Mouse (Mus musculus) frontal cortex, adult (tissue): Measurements from ENCODE around the gene Plscr3.
A peak's percentile ranks its signal among the peaks of the same experiment; 100 is the strongest.

ENCODE experiments used
- ATAC-seq: cut with Nextera tagmentation; 2 replicates; pipeline ENCODE4 v1.9.2; 2017; ENCODE audit warnings: mild to moderate bottlenecking, moderate library complexity, mixed read lengths; ENCODE audit not compliant: low TSS enrichment

Plscr3 gene

DNA sequence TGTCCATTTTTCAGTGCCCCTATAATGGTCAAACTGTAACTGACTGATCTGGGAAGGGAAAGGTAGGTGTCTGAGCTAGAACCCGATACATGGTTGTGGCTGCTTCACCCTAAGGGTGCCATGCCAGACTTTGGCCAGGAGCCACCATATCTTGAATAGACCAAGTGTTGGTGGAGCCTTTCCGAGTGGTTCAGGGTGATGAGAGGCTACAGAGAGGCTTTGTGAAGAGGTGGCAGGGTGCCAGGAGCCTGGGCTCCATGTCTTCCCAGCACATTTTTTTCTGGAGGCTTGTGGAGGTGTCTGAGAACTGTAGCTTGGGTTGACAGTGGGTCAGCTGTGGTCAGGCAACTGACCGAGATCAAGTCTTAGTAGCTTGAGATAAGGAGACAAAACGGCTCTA, 45.3 kb downstream of the Plscr3 start:
- no peak for ATAC-seq

DNA sequence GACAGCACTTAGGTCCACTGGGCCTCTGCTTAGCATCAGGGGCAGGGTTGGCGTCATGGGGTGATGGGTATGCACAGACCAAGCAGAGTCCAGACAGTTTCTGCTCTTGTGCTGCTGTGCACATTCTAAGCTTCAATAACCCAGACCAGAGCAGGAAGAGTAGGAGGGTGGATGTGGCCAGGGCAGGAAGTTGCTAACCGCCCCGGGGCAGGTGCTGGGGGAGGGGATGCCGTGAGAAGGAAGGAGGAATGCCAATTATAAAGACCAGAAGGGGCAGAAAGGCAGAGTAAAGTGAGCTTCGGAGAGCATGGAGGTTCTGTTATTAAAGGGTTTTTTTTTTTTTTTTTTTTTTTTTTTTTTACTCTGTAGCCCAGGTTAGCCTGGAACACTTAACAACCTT, 48.5 kb downstream of the Plscr3 start:
- ATAC-seq = no peak

DNA sequence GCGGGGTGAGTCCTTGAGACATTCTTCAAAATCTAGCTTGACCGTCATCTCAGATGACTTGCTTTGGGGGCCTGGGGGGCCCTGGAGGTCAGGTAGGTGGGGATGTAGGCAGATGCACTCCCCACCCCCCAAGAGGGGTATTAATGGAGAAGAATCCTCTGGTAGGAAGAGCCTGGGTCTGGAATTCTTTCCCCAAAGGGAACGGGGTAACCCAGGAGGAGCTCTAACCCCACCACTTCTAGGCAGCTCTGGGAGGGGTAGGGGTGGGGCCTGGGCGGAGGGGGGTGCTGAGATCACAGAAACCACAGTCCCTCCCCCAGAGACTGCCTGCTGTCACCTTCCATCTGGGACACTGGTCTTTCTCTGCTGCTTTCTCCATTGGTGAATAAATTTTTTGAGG, 49.1 kb downstream of the Plscr3 start, which contains the start of gene Acap1:
TSS of gene Acap1 (minus strand) at position 249 of the 400 bp plus-strand sequence.
- no peak for ATAC-seq

DNA sequence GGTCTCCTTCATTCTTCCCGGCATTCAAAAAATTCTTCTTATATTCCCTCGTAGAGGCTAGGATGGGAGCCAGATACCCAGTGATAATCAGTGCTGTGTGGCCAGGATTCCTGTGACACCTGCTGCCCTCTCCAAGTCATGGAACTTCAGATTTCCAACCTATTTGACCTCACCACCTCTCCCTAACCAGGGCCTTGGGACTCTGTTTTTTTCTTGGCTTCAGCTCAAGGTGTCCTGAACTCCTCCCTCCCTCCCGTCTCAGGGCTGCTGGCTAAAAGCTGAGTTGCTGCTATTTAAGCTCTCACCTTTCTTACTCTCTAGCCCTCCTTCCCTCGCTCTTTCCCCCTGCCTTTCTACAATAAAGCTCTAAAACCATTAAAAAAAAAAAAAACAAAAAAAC, 53.7 kb downstream of the Plscr3 start:
- no peak for ATAC-seq

DNA sequence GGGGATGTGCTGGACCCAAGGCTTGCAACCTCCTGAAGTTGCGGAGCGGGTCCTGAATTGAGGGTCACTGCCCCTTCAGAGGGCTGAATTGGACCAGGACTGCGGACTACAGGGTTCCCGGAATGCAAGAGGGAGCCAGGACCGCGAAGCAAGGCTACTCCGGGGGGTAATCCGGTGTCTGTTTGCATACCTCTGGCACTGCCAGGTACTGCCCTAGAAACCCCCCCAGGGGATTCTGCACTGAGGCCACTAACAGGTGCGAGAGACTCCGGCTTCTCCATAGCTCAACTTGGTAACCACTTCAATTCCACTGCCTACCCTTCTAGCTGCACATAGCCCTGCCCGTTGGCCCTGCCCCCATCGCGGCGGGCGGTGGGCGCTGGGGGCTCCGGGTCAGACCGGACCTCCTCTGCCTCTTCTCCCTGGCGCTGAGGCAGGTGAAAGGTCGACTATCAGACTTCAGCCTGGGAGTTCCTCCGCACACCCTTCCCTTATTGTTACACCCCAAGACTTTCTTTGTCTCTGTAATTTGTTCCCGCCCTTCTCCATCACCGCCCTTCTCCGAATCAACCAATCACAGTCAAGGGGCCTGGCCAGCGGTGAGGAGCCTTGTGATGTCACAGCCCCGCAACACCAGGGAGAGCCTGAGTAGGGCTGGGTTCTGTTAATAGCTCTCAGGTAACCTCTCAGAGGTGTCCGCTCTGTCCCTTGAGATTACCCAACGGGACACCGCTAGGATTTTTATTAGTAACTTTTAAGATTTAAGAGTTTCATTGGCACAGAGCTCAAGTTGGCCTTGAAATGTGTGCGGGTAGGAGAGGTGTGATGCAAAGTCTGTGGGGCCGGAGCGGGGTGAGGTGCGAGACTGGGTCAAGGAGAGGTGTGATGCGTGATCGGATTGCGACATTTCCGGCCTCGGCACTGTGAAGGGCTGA, 54.6 kb downstream of the Plscr3 start, which contains the start of the genes 2810408A11Rik and Neurl4:
TSS of gene 2810408A11Rik (minus strand) at position 517 of the 935 bp plus-strand sequence.
TSS of gene Neurl4 (plus strand) at position 602 of the 935 bp plus-strand sequence.
- ATAC-seq = peak; percentile 92

DNA sequence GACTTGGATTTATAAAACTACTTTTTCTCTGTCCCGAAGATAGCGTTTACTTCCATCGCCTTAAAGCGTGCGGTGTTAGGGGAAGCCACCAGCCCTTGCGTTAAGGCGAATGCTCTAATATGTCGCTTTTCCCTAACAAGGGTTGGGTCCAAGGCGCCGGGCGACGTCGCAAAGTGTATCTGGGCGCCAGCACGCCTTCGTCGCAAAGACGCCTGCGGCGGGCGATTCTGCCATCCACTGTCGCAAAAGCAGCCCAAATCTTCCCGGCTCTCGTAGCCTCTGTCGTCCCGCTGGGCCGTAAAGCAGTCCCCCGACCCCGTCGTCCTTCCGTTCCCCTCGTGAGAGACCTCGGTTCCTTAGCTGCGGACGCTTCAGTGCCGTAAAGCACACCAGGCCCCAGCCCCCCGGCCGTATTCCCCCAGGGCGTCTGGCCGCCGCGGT, 55.2 kb downstream of the Plscr3 start:
- ATAC-seq = peak; percentile 79
